Mouse (Mus musculus) midbrain, embryonic 13.5 days (tissue): Measurements from ENCODE around the gene Itm2a. TPM values are rescaled to one million over a fixed set of nuclear protein-coding genes. Genes with fewer than 3 reads are reported as not detected.

Source experiments
- ATAC-seq: fragments of 200-750 bp; cut with Nextera tagmentation; 2 replicates; pipeline ENCODE4 v1.8.0; 2017; ENCODE audit warnings: mild to moderate bottlenecking, moderate TSS enrichment, moderate library complexity
- H3K27ac ChIP-seq: fragments of 300-500 bp; sonication (generic); 2 replicates; pipeline ENCODE4 v1.5.1; 2015; ENCODE audit warnings: inconsistent platforms, mild to moderate bottlenecking, moderate library complexity
- H3K27me3 ChIP-seq: fragments of 300-500 bp; sonication (generic); 2 replicates; pipeline ENCODE4 v1.6.1; 2015; ENCODE audit warnings: mild to moderate bottlenecking, inconsistent platforms
- H3K36me3 ChIP-seq: fragments of 300-500 bp; sonication (generic); 2 replicates; pipeline ENCODE4 v1.6.1; 2015; ENCODE audit warnings: mild to moderate bottlenecking, inconsistent platforms
- H3K4me1 ChIP-seq: fragments of 300-500 bp; sonication (generic); replicated peaks from 2 replicates; pipeline ENCODE4 v1.6.1; 2015; ENCODE audit warnings: inconsistent platforms
- H3K4me2 ChIP-seq: fragments of 300-500 bp; sonication (generic); replicated peaks from 2 replicates; pipeline ENCODE4 v1.6.1; 2015; ENCODE audit warnings: moderate library complexity, mild to moderate bottlenecking, inconsistent platforms
- H3K4me3 ChIP-seq: fragments of 300-500 bp; sonication (generic); replicated peaks from 2 replicates; pipeline ENCODE4 v1.5.1; 2015; ENCODE audit warnings: mild to moderate bottlenecking, inconsistent platforms
- H3K9ac ChIP-seq: fragments of 300-500 bp; sonication (generic); replicated peaks from 2 replicates; pipeline ENCODE4 v1.6.1; 2015; ENCODE audit warnings: mild to moderate bottlenecking, inconsistent platforms
- H3K9me3 ChIP-seq: fragments of 300-500 bp; sonication (generic); 2 replicates; pipeline ENCODE4 v1.6.1; 2016; ENCODE audit warnings: mild to moderate bottlenecking, inconsistent platforms
- WGBS: fragments of 180-500 bp; shearing (Covaris S2); methylation state at CpG from one replicate; pipeline ENCODE4 v1.1.7; 2015; 5-methylcytosine and 5-hydroxymethylcytosine counted together
- polyA plus RNA-seq: library from polyadenylated mRNA; unstranded; fragments of >200 nt; fragmentation: Nextera tagmentation; extraction: Ambion mirVana; gene quantifications from 2 replicates; pipeline ENCODE4 v1.2.1, GENCODE M21; 2015

Itm2a gene
- polyA plus RNA-seq = 117 and 120 TPM in 2 replicates

DNA sequence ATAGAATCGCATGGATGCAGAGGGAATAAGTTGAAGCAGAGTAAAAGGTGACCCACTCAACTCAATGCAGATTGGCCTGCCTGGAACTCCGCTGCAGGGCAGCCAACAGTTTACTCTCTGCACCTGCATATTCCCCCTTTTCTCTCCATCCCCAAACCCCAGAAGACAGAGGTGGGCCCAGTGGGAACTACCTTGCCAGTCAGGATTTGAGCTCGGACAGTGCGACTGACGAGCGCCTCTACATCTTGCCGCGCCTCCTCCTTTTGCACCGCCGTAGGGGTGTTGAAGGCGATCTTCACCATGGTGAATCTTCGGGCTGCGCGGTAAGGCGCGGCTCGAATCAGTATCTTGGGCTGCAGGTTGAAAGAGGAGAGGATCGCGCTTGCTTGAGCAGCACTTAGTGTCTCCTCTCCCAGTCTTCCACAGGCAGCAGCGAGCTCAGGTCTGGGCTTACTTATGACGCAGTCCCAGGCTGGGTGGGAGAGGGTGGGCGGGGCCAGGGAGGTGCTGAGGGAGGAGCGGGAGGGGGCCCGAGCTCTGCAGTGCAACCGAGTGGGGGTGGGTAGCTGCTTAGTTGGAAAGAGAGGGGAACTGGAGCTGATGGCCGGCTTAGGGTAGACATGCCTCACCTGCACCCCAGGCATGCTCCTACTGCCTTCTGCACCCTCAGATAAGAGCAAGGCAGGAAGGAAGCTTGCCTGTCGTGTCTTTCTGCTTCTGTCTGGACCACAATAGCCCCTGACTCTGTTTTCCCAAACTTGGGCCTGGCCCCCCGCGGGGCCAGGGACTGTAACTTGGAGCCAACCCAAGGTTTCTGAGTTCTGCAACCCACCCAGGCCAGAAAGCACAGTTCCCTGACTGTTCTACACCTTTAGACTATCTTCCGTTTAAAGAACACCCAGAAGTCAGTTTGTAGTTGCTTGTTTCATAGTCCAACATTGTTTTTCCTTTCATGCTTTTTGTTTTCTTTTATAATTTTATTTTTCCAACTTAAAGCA, at the start of gene Itm2a:
Gene Itm2a (minus strand): TSS at position 462 of the 998 bp plus-strand sequence.
- H3K4me1 ChIP-seq = peaks cover 3% of the 10 kb centered on the region; the same call in 1 of the 2 replicates
- H3K27me3 ChIP-seq = peaks cover 11% of the 10 kb centered on the region; the same call in 1 of the 2 replicates
- peak within 1 kb of the TSS; percentile 50 for H3K4me3 ChIP-seq
- H3K36me3 ChIP-seq = no peaks in the 10 kb centered on the region
- peak within 1 kb of the TSS; percentile 72 for H3K4me2 ChIP-seq
- WGBS = 17% methylated on average over 30 of the region's 30 CpGs
- no peaks in the 10 kb centered on the region for H3K9me3 ChIP-seq
- peak within 1 kb of the TSS; percentile 51 for H3K9ac ChIP-seq
- no peak within 1 kb of the TSS for H3K27ac ChIP-seq
- ATAC-seq = peak; percentile 97

DNA sequence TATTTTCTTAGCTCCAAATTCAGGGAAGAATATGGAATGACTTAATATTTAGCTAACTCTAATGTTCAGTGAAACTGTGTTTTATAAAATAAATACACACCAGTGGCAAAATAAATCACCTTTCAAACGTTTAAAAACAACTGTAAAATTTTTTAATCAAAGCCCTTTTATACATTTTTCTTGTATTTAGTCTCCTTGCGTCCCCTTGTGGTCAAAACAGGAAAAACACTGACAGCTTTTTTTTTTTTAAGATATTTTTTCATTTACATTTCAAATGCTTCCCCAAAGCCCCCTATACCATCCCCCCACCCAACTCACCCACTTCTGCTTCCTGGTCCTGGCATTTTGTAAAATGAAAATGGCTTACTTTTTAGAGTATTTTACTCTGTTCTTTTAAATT, 32.7 kb upstream of the Itm2a start:
- H3K4me2 ChIP-seq = no peak overlapping the region
- H3K4me3 ChIP-seq = no peak overlapping the region
- H3K27ac ChIP-seq = no peak overlapping the region
- no peaks in the 10 kb centered on the region for H3K4me1 ChIP-seq
- H3K9ac ChIP-seq = no peak overlapping the region
- no peaks in the 10 kb centered on the region for H3K9me3 ChIP-seq
- no peaks in the 10 kb centered on the region for H3K27me3 ChIP-seq
- ATAC-seq = no peak
- no peaks in the 10 kb centered on the region for H3K36me3 ChIP-seq
- WGBS = 0% methylated on average over 2 of the region's 2 CpGs

DNA sequence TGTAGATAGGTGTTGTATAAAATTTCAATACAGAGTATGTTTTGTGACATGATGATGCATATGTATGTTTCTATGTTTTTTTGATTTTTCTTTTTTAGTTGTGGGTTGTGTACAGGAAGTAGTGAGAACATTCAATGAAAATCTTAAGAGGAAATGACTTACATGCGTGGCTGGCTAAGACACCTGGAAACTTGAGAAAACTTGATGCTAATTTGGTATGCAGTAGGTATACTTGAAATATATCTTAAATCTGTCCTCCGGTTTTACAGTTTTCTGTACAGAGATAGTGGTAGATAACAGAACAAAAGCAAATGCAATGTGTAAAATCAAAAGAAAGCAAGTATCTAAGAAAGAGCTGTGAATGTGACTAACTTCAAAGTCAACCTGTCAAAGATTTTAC, 18.1 kb upstream of the Itm2a start:
- Histone ChIP-seq H3K27me3 (peaks cover 5% of the 10 kb centered on the region; the same call in 1 of the 2 replicates), H3K4me1 (no peaks in the 10 kb centered on the region), H3K9me3 (no peaks in the 10 kb centered on the region), H3K9ac (no peak overlapping the region), H3K27ac (no peak overlapping the region), H3K4me2 (no peak overlapping the region), H3K4me3 (no peak overlapping the region), H3K36me3 (no peaks in the 10 kb centered on the region)
- ATAC-seq = no peak
- WGBS = 81% methylated on average over 2 of the region's 2 CpGs

DNA sequence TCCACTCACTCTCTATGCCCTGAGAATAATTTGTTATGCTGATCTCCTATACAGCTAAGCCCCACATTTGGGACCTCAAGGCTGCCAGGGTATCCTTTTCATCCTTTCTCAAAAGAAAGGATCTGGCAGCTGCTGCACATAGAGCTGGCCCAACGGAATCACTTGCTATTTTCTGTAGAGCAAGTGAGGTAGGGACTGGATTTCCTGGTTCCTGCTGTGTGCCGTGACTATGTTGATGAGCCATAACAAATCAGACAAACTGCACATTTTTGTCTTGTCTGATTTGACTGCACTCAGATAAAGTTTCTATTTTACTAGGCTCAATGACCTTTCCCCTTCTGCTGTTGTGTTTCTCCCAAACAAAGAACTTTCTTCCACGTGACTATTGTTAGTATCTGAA, 14.2 kb upstream of the Itm2a start:
- Histone ChIP-seq H3K4me3 (no peak overlapping the region), H3K9ac (no peak overlapping the region), H3K4me2 (no peak overlapping the region), H3K4me1 (no peaks in the 10 kb centered on the region), H3K27me3 (peaks cover 5% of the 10 kb centered on the region; the same call in 1 of the 2 replicates), H3K36me3 (no peaks in the 10 kb centered on the region), H3K9me3 (no peaks in the 10 kb centered on the region), H3K27ac (no peak overlapping the region)
- no peak; the same call in 1 of the 2 replicates for ATAC-seq
- 25% methylated on average over 3 of the region's 3 CpGs for WGBS

DNA sequence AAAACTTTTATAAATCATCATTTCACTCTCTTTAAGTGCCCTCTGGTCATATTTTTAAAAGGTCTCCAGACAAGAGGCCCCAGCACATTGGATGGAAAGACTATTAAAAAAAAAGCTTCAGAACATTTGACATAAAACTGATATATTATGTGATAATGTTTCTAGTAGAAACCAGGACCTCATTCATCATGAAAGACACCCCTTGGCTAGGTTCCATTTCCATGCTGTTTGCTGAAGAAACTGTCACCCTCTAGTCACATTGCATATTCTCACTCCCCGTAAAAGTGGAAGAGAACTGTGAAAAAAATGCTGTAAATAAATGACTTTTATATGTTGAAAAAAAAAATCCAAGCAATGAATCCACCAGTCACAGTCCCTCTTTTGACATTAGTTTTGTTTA, 12.8 kb upstream of the Itm2a start:
- 85% methylated on average over 1 of the region's 1 CpGs for WGBS
- no peaks in the 10 kb centered on the region for H3K9me3 ChIP-seq

DNA sequence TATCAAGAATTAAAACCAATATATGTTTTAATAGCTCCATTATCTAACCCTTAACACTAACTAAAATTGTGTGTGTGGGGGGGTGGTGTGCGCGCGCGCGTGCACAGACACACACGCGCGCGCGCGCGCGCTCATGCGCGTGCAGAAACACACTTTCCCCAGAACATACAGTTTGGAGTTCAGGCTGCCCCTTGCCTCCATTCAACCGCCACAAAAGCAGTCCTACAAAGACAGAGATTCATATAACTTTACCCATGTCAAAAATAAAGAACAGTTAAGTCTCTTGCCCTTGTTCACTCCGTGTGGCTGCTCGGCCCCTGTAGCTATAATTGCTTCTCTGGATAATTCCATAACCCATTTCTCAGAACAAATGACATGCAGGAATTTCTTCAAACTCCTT, 695 bp downstream of the Itm2a start:
- 30% methylated on average over 18 of the region's 18 CpGs for WGBS
- Histone ChIP-seq H3K4me3 (peak overlapping the region; percentile 50), H3K36me3 (no peaks in the 10 kb centered on the region), H3K9ac (peak overlapping the region; percentile 51), H3K27me3 (peaks cover 11% of the 10 kb centered on the region; the same call in 1 of the 2 replicates), H3K27ac (no peak overlapping the region), H3K4me1 (peaks cover 3% of the 10 kb centered on the region; the same call in 1 of the 2 replicates), H3K4me2 (peak overlapping the region; percentile 72), H3K9me3 (no peaks in the 10 kb centered on the region)
- ATAC-seq = peak; percentile 48

More for the DNA sequence above, 12.8 kb upstream of the Itm2a start:
- Histone ChIP-seq H3K27ac (no peak overlapping the region), H3K4me3 (no peak overlapping the region), H3K4me2 (no peak overlapping the region), H3K36me3 (no peaks in the 10 kb centered on the region), H3K9ac (no peak overlapping the region), H3K4me1 (no peaks in the 10 kb centered on the region), H3K27me3 (peaks cover 10% of the 10 kb centered on the region; the same call in 1 of the 2 replicates)
- no peak for ATAC-seq

DNA sequence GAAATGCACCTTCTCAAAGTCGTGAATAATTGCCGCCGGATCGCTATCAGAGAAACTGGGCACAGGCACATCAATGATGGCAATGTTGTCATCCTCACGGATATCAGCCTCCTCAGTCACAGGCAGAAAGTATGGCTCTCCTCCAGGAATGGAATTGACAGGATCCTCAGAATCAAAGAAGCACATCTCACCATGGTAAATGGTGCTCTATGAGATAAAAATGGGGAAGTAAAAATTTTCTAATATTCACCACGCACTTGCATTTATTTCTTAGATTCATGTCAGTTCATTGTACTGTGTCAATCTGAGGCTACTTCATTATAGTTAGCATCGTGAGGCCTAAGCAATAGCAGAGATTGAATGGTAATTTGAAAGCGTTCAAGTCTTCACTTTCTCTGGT, 4.1 kb downstream of the Itm2a start:
- no peak overlapping the region for H3K9ac ChIP-seq
- no peak overlapping the region for H3K4me3 ChIP-seq
- peaks cover 5% of the 10 kb centered on the region; the same call in 1 of the 2 replicates for H3K27me3 ChIP-seq
- H3K4me2 ChIP-seq = no peak overlapping the region
- WGBS = 88% methylated on average over 8 of the region's 8 CpGs
- ATAC-seq = no peak
- H3K9me3 ChIP-seq = no peaks in the 10 kb centered on the region
- H3K4me1 ChIP-seq = peaks cover 3% of the 10 kb centered on the region; the same call in 1 of the 2 replicates
- H3K36me3 ChIP-seq = no peaks in the 10 kb centered on the region
- no peak overlapping the region for H3K27ac ChIP-seq

DNA sequence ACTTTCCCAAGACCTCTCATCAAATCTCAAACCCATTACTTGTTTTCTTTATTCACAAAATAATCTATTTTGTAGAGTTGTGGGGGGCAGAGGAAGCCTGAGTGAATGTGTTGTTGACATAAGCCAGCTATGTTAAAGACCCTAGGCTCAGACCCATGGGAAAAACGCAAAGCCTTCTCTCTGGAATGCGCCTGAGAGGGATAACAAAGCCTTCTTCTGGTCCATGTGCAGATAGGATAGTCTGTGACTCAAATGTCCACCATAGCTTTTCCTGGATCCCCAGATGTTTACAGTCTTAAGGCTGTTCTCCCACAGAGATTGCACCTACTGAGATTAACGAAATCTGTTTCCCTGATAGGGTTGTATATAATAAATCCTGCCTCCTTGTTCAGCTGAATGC, 9.9 kb downstream of the Itm2a start:
- no peaks in the 10 kb centered on the region for H3K4me1 ChIP-seq
- H3K27me3 ChIP-seq = no peaks in the 10 kb centered on the region
- no peak overlapping the region for H3K27ac ChIP-seq
- 67% methylated on average over 3 of the region's 3 CpGs for WGBS
- H3K4me2 ChIP-seq = no peak overlapping the region
- no peak overlapping the region for H3K9ac ChIP-seq
- no peaks in the 10 kb centered on the region for H3K36me3 ChIP-seq
- H3K4me3 ChIP-seq = no peak overlapping the region
- no peaks in the 10 kb centered on the region for H3K9me3 ChIP-seq
- no peak for ATAC-seq

DNA sequence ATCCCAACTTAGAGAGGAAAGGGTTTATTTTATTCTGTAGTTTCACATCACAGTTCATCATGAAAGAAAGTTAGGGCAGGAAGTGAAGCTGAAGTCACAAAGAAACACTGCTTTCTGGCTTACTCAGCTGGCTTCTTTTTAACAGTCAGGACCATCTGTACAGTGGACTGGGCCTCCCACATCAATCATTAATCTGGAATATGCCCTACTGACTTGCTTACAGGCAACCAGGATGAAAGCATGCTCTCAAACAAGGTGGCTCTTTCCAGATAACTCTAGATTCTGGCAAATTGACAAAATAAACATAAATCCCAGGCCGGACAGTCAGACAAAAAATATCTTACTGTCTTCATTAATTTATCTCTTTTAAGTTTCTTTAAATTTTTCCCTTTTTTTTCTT, 27.8 kb downstream of the Itm2a start:
- ATAC-seq = no peak
- 86% methylated on average over 1 of the region's 1 CpGs for WGBS
- H3K4me1 ChIP-seq = no peaks in the 10 kb centered on the region

More for the DNA sequence above, 27.8 kb downstream of the Itm2a start:
- Histone ChIP-seq H3K27me3 (no peaks in the 10 kb centered on the region), H3K4me2 (no peak overlapping the region), H3K9me3 (no peaks in the 10 kb centered on the region), H3K36me3 (no peaks in the 10 kb centered on the region), H3K9ac (no peak overlapping the region), H3K4me3 (no peak overlapping the region), H3K27ac (no peak overlapping the region)

Other genes with a start within 250 kb of the Itm2a start
- gene Gpr174, start 147.5 kb downstream of the Itm2a start, polyA plus RNA-seq = not detected in 2 replicates